Mouse (Mus musculus): Measurements from ENCODE around the gene Sytl3. TPM values are rescaled to one million over a fixed set of nuclear protein-coding genes. Genes with fewer than 3 reads are reported as not detected.
"Not testable (repeated sequence)": the region's sequence is repeated elsewhere in the genome, so short reads cannot be mapped to it uniquely, and the experiment has no call there.

Sytl3 gene
- polyA plus RNA-seq, 1 experiment from 2014 or later, result 0.79 TPM

GRCm38 (mm10) chr17:6697224-6697775, 38.4 kb downstream of the Sytl3 start:
- H3K4me3 ChIP-seq (ENCODE audit: low read depth, low read length); H3K4me2 ChIP-seq (ENCODE audit: low read depth, low read length); H3K36me3 ChIP-seq (ENCODE audit: control insufficient read depth, insufficient read depth, low read length); H3K27me3 ChIP-seq (ENCODE audit: control insufficient read depth, insufficient read depth, low read length); H3K4me1 ChIP-seq (ENCODE audit: control insufficient read depth, insufficient read depth, low read length); H3K9ac ChIP-seq (replicated peaks; ENCODE audit: low read depth, low read length); H3K27ac ChIP-seq (ENCODE audit: low read depth, low read length); H3K9me3 ChIP-seq (ENCODE audit: control insufficient read depth, low read length): not testable (repeated sequence)
- peak; percentile 65; the same call in 1 of the 2 replicates for ATAC-seq (ENCODE audit: low read depth)
- 59% methylated on average over 2 of the region's 4 CpGs for WGBS

- not testable (repeated sequence) for H3K4me2 ChIP-seq (ENCODE audit: low read depth, low read length); H3K36me3 ChIP-seq (ENCODE audit: control insufficient read depth, insufficient read depth, low read length); H3K4me1 ChIP-seq (ENCODE audit: control insufficient read depth, insufficient read depth, low read length); H3K9ac ChIP-seq (replicated peaks; ENCODE audit: low read depth, low read length); H3K27me3 ChIP-seq (ENCODE audit: control insufficient read depth, insufficient read depth, low read length); H3K27ac ChIP-seq (ENCODE audit: low read depth, low read length); H3K9me3 ChIP-seq (ENCODE audit: control insufficient read depth, low read length); H3K4me3 ChIP-seq (ENCODE audit: low read depth, low read length); ATAC-seq (ENCODE audit: low read depth)
- WGBS, result 93% methylated on average over 8 of the region's 9 CpGs
Observed at GRCm38 (mm10) chr17:6699502-6699901, 40.6 kb downstream of the Sytl3 start.

- H3K9ac ChIP-seq (replicated peaks; ENCODE audit: low read depth, low read length); H3K36me3 ChIP-seq (ENCODE audit: control insufficient read depth, insufficient read depth, low read length); ATAC-seq (ENCODE audit: low read depth); H3K27me3 ChIP-seq (ENCODE audit: control insufficient read depth, insufficient read depth, low read length); H3K27ac ChIP-seq (ENCODE audit: low read depth, low read length); H3K9me3 ChIP-seq (ENCODE audit: control insufficient read depth, low read length); H3K4me2 ChIP-seq (ENCODE audit: low read depth, low read length); H3K4me3 ChIP-seq (ENCODE audit: low read depth, low read length); H3K4me1 ChIP-seq (ENCODE audit: control insufficient read depth, insufficient read depth, low read length): not testable (repeated sequence)
- WGBS, result 78% methylated on average over 3 of the region's 7 CpGs
Observed at GRCm38 (mm10) chr17:6700077-6700476, 41.2 kb downstream of the Sytl3 start.

- H3K36me3 ChIP-seq (ENCODE audit: control insufficient read depth, insufficient read depth, low read length); H3K4me1 ChIP-seq (ENCODE audit: control insufficient read depth, insufficient read depth, low read length); H3K4me3 ChIP-seq (ENCODE audit: low read depth, low read length); H3K9ac ChIP-seq (replicated peaks; ENCODE audit: low read depth, low read length); H3K4me2 ChIP-seq (ENCODE audit: low read depth, low read length); H3K27ac ChIP-seq (ENCODE audit: low read depth, low read length); H3K27me3 ChIP-seq (ENCODE audit: control insufficient read depth, insufficient read depth, low read length); H3K9me3 ChIP-seq (ENCODE audit: control insufficient read depth, low read length): not testable (repeated sequence)
- 59% methylated on average over 2 of the region's 8 CpGs for WGBS
- ATAC-seq (ENCODE audit: low read depth), result 0 out of 2 replicates have a peak, but pooled peaks have one; percentile 27
Observed at GRCm38 (mm10) chr17:6702625-6703221, 43.8 kb downstream of the Sytl3 start.

GRCm38 (mm10) chr17:6703381-6704270, 44.7 kb downstream of the Sytl3 start:
- H3K27me3 ChIP-seq (ENCODE audit: control insufficient read depth, insufficient read depth, low read length); H3K36me3 ChIP-seq (ENCODE audit: control insufficient read depth, insufficient read depth, low read length); H3K4me1 ChIP-seq (ENCODE audit: control insufficient read depth, insufficient read depth, low read length); H3K4me3 ChIP-seq (ENCODE audit: low read depth, low read length); H3K9ac ChIP-seq (replicated peaks; ENCODE audit: low read depth, low read length); H3K4me2 ChIP-seq (ENCODE audit: low read depth, low read length); H3K9me3 ChIP-seq (ENCODE audit: control insufficient read depth, low read length); H3K27ac ChIP-seq (ENCODE audit: low read depth, low read length): not testable (repeated sequence)
- 15% methylated on average over 6 of the region's 9 CpGs for WGBS
- ATAC-seq (ENCODE audit: low read depth), result peak; percentile 93

- H3K4me1 ChIP-seq (ENCODE audit: control insufficient read depth, insufficient read depth, low read length); H3K4me2 ChIP-seq (ENCODE audit: low read depth, low read length); H3K27me3 ChIP-seq (ENCODE audit: control insufficient read depth, insufficient read depth, low read length); H3K27ac ChIP-seq (ENCODE audit: low read depth, low read length); H3K9ac ChIP-seq (replicated peaks; ENCODE audit: low read depth, low read length); H3K36me3 ChIP-seq (ENCODE audit: control insufficient read depth, insufficient read depth, low read length); ATAC-seq (ENCODE audit: low read depth); H3K4me3 ChIP-seq (ENCODE audit: low read depth, low read length); H3K9me3 ChIP-seq (ENCODE audit: control insufficient read depth, low read length): not testable (repeated sequence)
- 91% methylated on average over 5 of the region's 5 CpGs for WGBS
Observed at GRCm38 (mm10) chr17:6706448-6706847, 47.6 kb downstream of the Sytl3 start.

- not testable (repeated sequence) for ATAC-seq (ENCODE audit: low read depth); H3K27ac ChIP-seq (ENCODE audit: low read depth, low read length); H3K36me3 ChIP-seq (ENCODE audit: control insufficient read depth, insufficient read depth, low read length); H3K4me1 ChIP-seq (ENCODE audit: control insufficient read depth, insufficient read depth, low read length); H3K9ac ChIP-seq (replicated peaks; ENCODE audit: low read depth, low read length); H3K4me2 ChIP-seq (ENCODE audit: low read depth, low read length); H3K4me3 ChIP-seq (ENCODE audit: low read depth, low read length); H3K9me3 ChIP-seq (ENCODE audit: control insufficient read depth, low read length); H3K27me3 ChIP-seq (ENCODE audit: control insufficient read depth, insufficient read depth, low read length)
- WGBS, result 92% methylated on average over 5 of the region's 5 CpGs
Observed at GRCm38 (mm10) chr17:6707422-6707821, 48.5 kb downstream of the Sytl3 start.

- not testable (repeated sequence) for H3K36me3 ChIP-seq (ENCODE audit: control insufficient read depth, insufficient read depth, low read length); H3K27me3 ChIP-seq (ENCODE audit: control insufficient read depth, insufficient read depth, low read length); H3K27ac ChIP-seq (ENCODE audit: low read depth, low read length); ATAC-seq (ENCODE audit: low read depth); H3K4me2 ChIP-seq (ENCODE audit: low read depth, low read length); H3K9me3 ChIP-seq (ENCODE audit: control insufficient read depth, low read length); H3K4me1 ChIP-seq (ENCODE audit: control insufficient read depth, insufficient read depth, low read length); H3K9ac ChIP-seq (replicated peaks; ENCODE audit: low read depth, low read length); H3K4me3 ChIP-seq (ENCODE audit: low read depth, low read length)
- 63% methylated on average over 2 of the region's 2 CpGs for WGBS
Observed at GRCm38 (mm10) chr17:6708194-6708593, 49.3 kb downstream of the Sytl3 start.

- H3K27me3 ChIP-seq (ENCODE audit: control insufficient read depth, insufficient read depth, low read length); H3K9ac ChIP-seq (replicated peaks; ENCODE audit: low read depth, low read length); H3K4me1 ChIP-seq (ENCODE audit: control insufficient read depth, insufficient read depth, low read length); H3K27ac ChIP-seq (ENCODE audit: low read depth, low read length); ATAC-seq (ENCODE audit: low read depth); H3K4me2 ChIP-seq (ENCODE audit: low read depth, low read length); H3K4me3 ChIP-seq (ENCODE audit: low read depth, low read length); H3K36me3 ChIP-seq (ENCODE audit: control insufficient read depth, insufficient read depth, low read length); H3K9me3 ChIP-seq (ENCODE audit: control insufficient read depth, low read length): not testable (repeated sequence)
- 90% methylated on average over 2 of the region's 2 CpGs for WGBS
Observed at GRCm38 (mm10) chr17:6713483-6713882, 54.6 kb downstream of the Sytl3 start.

Data from neural tube, embryonic 14.5 days (tissue).